Mouse (Mus musculus): Measurements from ENCODE around the gene Hoxa5. TPM values are rescaled to one million over a fixed set of nuclear protein-coding genes. Genes with fewer than 3 reads are reported as not detected.
A peak's percentile ranks its signal among the peaks of the same experiment; 100 is the strongest.

Gene Hoxa5
- total RNA-seq, 2 experiments from 2014 or later = not detected

GRCm38 (mm10) chr6:52241001-52241621 lies 36.7 kb upstream of the Hoxa5 start:
- intact Hi-C loops (cut with DNase I) = no loop called here
- DNase-seq (ENCODE audit: low spot score in 2 of 2) = no peak

GRCm38 (mm10) chr6:52240389-52241000 lies 36.1 kb upstream of the Hoxa5 start, which contains the start of gene Hoxa10:
Gene Hoxa10 (minus strand): TSS chr6:52240854.
- peak in 1 of 2 experiments; percentile 33 for DNase-seq (ENCODE audit: low spot score in 2 of 2)
- intact Hi-C loops (cut with DNase I) = no loop called here

- intact Hi-C loops (cut with DNase I) = no loop called here
- DNase-seq (ENCODE audit: low spot score in 2 of 2) = peak in 1 of 2 experiments; percentile 3
These were observed 35.4 kb upstream of the Hoxa5 start for GRCm38 (mm10) chr6:52239625-52240388.

- intact Hi-C loops (cut with DNase I) = no loop called here
- no peak for DNase-seq (ENCODE audit: low spot score in 2 of 2)
These were observed 34.6 kb upstream of the Hoxa5 start for GRCm38 (mm10) chr6:52238976-52239375.

- intact Hi-C loops (cut with DNase I) = no loop called here
- no peak for DNase-seq (ENCODE audit: low spot score in 2 of 2)
These were observed 33.8 kb upstream of the Hoxa5 start for GRCm38 (mm10) chr6:52238155-52238545.

- intact Hi-C loops (cut with DNase I) = no loop called here
- no peak for DNase-seq (ENCODE audit: low spot score in 2 of 2)
These were observed 33.2 kb upstream of the Hoxa5 start for GRCm38 (mm10) chr6:52237346-52238154.

- intact Hi-C loops (cut with DNase I) = no loop called here
- DNase-seq (ENCODE audit: low spot score in 2 of 2) = no peak
These were observed 32.4 kb upstream of the Hoxa5 start for GRCm38 (mm10) chr6:52236806-52237205.

- no peak for DNase-seq (ENCODE audit: low spot score in 2 of 2)
- intact Hi-C loops (cut with DNase I) = no loop called here
These were observed 31.5 kb upstream of the Hoxa5 start for GRCm38 (mm10) chr6:52235866-52236265.

GRCm38 (mm10) chr6:52235267-52235666 lies 30.9 kb upstream of the Hoxa5 start:
- intact Hi-C loops (cut with DNase I) = no loop called here
- DNase-seq (ENCODE audit: low spot score in 2 of 2) = no peak

GRCm38 (mm10) chr6:52234428-52235140 lies 30.2 kb upstream of the Hoxa5 start:
- no peak for DNase-seq (ENCODE audit: low spot score in 2 of 2)

GRCm38 (mm10) chr6:52233546-52234427 lies 29.4 kb upstream of the Hoxa5 start:
- intact Hi-C loops (cut with DNase I) = no loop called here

More at GRCm38 (mm10) chr6:52234428-52235140, 30.2 kb upstream of the Hoxa5 start:
- intact Hi-C loops (cut with DNase I) = no loop called here

GRCm38 (mm10) chr6:52232984-52233545 lies 28.7 kb upstream of the Hoxa5 start:
- intact Hi-C loops (cut with DNase I) = no loop called here
- DNase-seq (ENCODE audit: low spot score in 2 of 2) = no peak

More at GRCm38 (mm10) chr6:52233546-52234427, 29.4 kb upstream of the Hoxa5 start:
- peak in 1 of 2 experiments; percentile 7 for DNase-seq (ENCODE audit: low spot score in 2 of 2)

- intact Hi-C loops (cut with DNase I) = no loop called here
- DNase-seq (ENCODE audit: low spot score in 2 of 2) = peak in 1 of 2 experiments; percentile 13
These were observed 28.2 kb upstream of the Hoxa5 start for GRCm38 (mm10) chr6:52232568-52232965.

- intact Hi-C loops (cut with DNase I) = no loop called here
- no peak for DNase-seq (ENCODE audit: low spot score in 2 of 2)
These were observed 27.6 kb upstream of the Hoxa5 start for GRCm38 (mm10) chr6:52231885-52232567.

- DNase-seq (ENCODE audit: low spot score in 2 of 2) = no peak
- intact Hi-C loops (cut with DNase I) = no loop called here
These were observed 26.3 kb upstream of the Hoxa5 start, which contains the start of gene Hoxa9 for GRCm38 (mm10) chr6:52230516-52231165. Gene Hoxa9 (minus strand): TSS chr6:52231089.

GRCm38 (mm10) chr6:52229558-52230416 lies 25.4 kb upstream of the Hoxa5 start:
- intact Hi-C loops (cut with DNase I) = no loop called here
- peak in 1 of 2 experiments; percentile 3 for DNase-seq (ENCODE audit: low spot score in 2 of 2)
